Mouse (Mus musculus): ENCODE results near the gene Plgrkt. TPM values are rescaled to one million over a fixed set of nuclear protein-coding genes. Genes with fewer than 3 reads are reported as not detected.
A peak's percentile ranks its signal among the peaks of the same experiment; 100 is the strongest.

Plgrkt gene
- total RNA-seq, 2 experiments from 2014 or later = 29.8 to 30.6 TPM

DNA sequence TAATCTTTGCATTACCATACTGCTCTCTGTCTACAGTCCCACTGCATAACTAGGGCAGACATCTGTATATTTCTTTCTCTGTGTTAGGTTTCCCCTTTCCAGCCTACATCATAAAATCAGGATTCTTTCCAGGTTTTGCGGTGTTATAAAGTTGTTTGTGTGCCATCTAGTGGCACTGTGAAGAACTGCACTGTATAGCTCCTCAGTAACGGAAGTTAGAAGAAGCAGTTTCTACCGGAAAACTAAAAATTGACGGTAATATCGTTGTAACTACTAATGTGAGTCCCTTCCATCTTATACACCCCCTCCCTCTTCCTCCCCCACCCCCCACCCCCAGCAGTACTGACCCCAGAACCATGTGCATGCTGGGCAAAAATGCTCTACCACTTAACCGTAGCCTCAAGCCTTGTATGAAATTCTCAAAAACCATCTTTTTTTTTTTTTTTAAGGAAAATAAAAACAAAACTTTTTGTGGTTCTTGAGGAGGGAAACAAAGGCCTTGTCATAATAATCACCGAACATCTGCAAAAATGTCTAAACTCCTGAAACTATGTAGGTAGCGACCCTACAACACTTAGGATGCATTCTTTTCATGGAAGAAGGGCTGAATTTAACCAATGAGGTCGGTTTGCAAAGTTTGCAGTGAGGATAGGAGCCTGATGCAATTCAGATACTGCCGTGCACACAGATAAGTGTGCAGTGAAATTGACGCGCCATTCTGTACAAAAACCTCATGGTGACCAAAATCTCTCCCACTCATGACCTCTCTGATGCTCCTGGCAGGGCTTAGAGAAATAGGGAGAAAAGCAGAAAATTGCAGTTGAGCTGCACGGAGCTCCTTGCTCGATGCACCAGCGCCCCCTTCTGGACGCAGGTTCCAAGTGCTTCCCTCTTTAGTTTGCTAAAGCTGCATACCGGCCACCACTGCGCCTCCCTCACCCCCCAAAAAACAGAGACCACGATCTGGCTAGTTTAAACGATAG lies 12.0 kb downstream of the Plgrkt start:
- peak; percentile 92 for DNase-seq

GRCm38 (mm10) chr19:29350991-29351390 lies 16.2 kb downstream of the Plgrkt start:
- DNase-seq = no peak

GRCm38 (mm10) chr19:29345636-29346035 lies 21.6 kb downstream of the Plgrkt start:
- DNase-seq = no peak

DNA sequence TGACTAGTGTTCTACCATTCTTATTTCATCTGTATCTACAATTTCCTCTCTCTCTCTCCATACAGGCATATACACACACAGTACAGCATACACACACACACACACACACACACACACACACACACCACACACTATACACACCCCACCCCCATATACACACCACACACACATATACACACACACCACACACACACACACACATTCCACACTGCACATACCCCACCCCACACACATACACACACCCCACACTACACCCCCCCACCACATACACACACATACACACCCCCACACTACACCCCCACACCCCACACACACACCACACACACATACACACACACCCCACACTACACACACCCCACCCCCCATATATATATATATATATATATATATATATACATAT lies 22.3 kb downstream of the Plgrkt start:
- no peak for DNase-seq

DNA sequence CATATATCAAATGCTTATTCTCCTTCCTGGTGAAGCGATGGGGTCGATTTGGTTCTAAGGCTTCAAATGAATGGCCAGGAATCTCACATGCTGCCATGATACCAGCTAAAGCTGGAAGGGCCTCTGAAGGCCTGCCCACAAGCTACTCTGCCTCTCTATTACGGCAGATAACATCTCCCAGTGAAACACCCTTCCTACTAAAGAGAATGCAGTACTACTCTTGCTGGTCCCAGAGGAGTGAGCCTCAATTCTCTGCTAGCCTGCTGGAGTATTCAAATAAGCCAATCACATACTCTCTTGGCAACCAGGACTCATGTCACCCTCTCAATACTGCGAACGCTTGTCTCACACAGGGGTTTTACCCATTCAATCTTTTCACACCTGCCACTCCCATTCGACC lies 24.9 kb downstream of the Plgrkt start:
- DNase-seq = no peak

DNA sequence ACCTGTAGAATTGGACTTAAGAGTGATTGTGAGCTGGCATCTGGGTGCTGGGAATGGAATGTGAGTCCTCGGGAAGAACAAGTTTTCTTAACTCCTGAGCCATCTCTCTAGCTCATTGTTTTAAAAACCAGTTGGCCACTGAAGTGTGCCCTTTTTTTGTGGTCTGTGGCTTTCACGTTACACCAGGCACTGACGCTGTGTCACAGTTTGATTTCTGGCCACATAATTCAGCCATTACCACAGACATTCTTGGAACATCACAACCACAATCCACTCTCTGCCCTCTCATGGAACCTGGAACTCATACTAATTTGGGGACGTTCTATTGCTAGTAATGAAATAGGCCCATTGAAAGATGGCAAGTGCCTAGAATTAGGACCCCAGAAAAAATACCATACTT lies 26.2 kb downstream of the Plgrkt start:
- no peak for DNase-seq

DNA sequence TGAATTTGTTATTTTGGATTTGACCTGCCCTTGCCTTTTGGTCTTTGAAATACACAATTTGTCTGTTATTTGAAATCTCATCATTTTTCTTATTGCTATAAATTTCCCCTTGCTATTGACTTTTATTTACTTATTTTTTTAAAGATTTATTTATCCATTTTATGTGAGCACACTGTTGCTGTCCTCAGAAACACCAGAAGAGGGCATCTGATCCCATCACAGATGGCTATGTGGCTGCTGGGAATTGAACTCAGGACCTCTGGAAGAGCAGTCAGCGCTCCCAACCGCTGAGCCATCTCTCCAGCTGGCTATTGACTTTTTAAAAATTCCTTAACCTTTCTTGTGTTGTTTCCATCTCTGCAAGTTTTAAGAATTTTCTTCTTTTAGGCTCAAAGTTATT lies 30.6 kb downstream of the Plgrkt start:
- no peak for DNase-seq

DNA sequence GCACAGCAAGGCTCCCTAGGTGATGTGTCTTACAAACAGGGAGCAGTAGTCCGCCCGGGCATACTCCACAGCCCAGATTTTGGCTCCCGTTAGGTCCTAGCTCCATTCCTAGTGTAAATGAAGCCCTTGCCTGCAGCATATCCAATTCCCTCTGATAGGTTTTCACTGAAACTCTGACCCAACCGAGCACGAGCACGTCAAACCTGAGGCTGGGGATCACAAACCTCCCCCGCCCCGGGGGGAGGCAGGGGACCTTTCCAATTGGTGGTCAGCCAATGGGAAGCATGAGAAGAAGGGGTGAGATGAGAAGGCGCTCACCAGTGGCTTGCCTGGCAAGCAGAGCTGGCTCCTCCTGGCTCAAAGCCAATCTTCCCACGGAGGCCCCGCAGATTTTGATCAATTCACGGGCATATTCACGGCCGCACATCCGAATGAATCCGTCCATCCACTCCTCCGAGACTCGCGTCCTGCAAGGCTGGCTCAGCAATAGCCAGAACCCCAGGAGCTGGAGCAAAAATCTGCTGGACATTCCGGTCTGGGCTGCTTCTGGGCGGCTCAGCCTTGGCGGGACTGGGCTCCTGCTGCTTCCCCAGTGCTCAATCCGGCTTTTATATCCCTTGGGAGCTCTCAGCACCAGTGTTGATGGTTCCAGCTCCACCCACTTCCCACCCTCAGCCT lies 33.0 kb downstream of the Plgrkt start, which contains the start of gene Rln1:
Gene Rln1 (minus strand): TSS at position 603 of the 678 bp plus-strand sequence.
- peak; percentile 21 for DNase-seq

- DNase-seq = no peak
Measured at GRCm38 (mm10) chr19:29326822-29327552, 40.2 kb downstream of the Plgrkt start.

DNA sequence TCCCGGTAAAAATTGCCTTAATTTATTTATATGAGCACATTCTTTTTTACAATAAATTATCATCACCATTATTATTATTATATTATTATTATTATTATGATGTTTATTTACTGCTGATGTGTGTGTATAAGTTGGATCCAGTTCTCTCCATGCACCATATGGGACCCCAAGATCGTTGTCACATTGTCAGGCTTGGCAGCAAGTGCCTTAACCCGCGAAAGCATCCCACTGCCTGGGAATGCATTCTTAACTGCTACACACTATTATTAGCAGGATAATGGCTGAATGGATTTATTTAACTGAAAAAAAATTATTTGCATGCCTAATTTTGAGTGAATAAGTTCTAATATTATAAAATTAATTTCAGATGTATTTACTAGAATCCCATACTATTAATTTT lies 40.8 kb downstream of the Plgrkt start:
- no peak for DNase-seq

- DNase-seq = no peak
Measured at GRCm38 (mm10) chr19:29325852-29326180, 41.4 kb downstream of the Plgrkt start.

- peak; percentile 81 for DNase-seq
Measured at GRCm38 (mm10) chr19:29325053-29325851, 41.9 kb downstream of the Plgrkt start, which contains the start of gene Insl6. Gene Insl6, minus strand, starts transcription at chr19:29325356.

GRCm38 (mm10) chr19:29323416-29324049 lies 43.7 kb downstream of the Plgrkt start:
- DNase-seq = no peak

DNA sequence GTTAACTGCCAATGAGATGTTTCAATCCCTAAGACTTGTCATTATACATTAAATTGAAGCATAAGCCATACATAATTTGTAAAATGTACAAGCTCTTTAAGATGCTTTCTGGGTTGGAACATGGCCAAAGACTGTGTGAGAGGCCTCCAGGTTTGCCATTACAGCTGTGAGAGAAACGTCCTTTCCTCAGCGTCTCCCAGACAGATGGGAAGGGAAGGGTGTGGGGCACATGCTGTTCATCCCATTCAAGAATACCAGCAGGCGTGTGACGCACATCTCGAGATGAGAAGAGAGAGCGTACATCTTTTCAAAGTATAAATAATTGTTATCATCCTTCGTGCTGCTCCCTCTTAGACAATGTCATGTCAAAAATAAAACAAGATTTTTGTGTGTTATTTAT lies 54.5 kb downstream of the Plgrkt start:
- DNase-seq = no peak

GRCm38 (mm10) chr19:29311791-29312190 lies 55.4 kb downstream of the Plgrkt start:
- no peak for DNase-seq

- DNase-seq = no peak
Measured at GRCm38 (mm10) chr19:29308832-29309231, 58.4 kb downstream of the Plgrkt start.

DNA sequence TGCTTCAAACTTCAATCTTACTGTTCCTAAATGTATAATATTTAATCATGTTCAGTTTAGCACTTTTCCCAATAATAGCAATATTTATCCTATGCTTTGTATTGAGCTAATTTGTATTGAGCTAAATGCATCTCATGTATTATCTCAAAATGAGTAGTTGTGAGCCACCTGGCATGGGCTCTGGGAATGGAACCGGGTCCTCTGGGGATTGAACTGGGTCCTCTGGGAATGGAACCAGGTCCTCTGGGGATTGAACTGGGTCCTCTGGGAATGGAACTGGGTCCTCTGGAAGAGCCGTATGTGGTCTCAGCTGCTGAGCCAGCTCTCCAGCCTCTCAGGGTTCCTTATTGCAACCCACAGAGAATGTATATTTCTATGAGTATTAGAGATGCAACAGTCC lies 65.1 kb downstream of the Plgrkt start:
- DNase-seq = no peak

- no peak for DNase-seq
Measured at GRCm38 (mm10) chr19:29300919-29301318, 66.3 kb downstream of the Plgrkt start.

Measured in heart, postnatal 4 days (tissue).